Mouse (Mus musculus) Patski (cell line): ENCODE data around the gene Pmm2. TPM values are rescaled to one million over a fixed set of nuclear protein-coding genes. Genes with fewer than 3 reads are reported as not detected.

Experiments used
- ATAC-seq: fragments of 100-300 bp; one replicate; pipeline ENCODE4 v1.8.0; 2021
- CTCF ChIA-PET: fragments of 350-600 bp; sonication (Branson Sonifier 250); formaldehyde crosslinking; loops from one replicate; lab custom pipeline; 2022; ENCODE audit warnings: inconsistent platforms; lab: Charles Lee
- POLR2A ChIA-PET: fragments of 350-600 bp; sonication (Branson Sonifier 250); formaldehyde crosslinking; loops from one replicate; lab custom pipeline; 2022; ENCODE audit warnings: antibody characterized with exemption, inconsistent platforms; lab: Charles Lee
- DNase-seq: peaks from one replicate; pipeline ENCODE4 v3.0.0-alpha.2; 2011; ENCODE audit warnings: low read depth, low spot score
- H3K27me3 ChIP-seq: fragments of 371-371 bp; one replicate; pipeline ENCODE4 v1.5.1; 2021
- CTCF ChIP-seq: fragments of 100-300 bp; IDR thresholded peaks from one replicate; pipeline ENCODE4 v1.5.1; 2021
- in situ Hi-C: fragments of 300-500 bp; cut with MboI; formaldehyde crosslinking; loops from 3 replicates; pipeline ENCODE4 v1.11.1; 2018; ENCODE audit warnings: low pct_unique_long_range_greater_than_20kb, mixed read lengths
- polyA plus RNA-seq: library from polyadenylated mRNA; unstranded; gene quantifications from one replicate; pipeline ENCODE4 v1.2.3, GENCODE M21; 2021

Pmm2 gene
- polyA plus RNA-seq, 1 experiment from 2014 or later = 48.5 TPM

- DNase-seq = no peak
- ChIA-PET CTCF (interaction anchor here (0.8 to 1.5 kb wide), 2 partner anchors 11 to 15 kb away, joined by 3 read pairs; no protein-coding TSS in a partner anchor), POLR2A (no interaction called here)
- H3K27me3 ChIP-seq = no peaks in the 10 kb centered on the region
- in situ Hi-C loops = no loop called here
- no peak for ATAC-seq
- TF ChIP-seq CTCF = no peak
These were observed 18.1 kb downstream of the Pmm2 start for GRCm38 (mm10) chr16:8655599-8655998.

- H3K27me3 ChIP-seq = no peaks in the 10 kb centered on the region
- TF ChIP-seq CTCF = no peak
- DNase-seq = no peak
- ATAC-seq = no peak
- in situ Hi-C loops = no loop called here
- ChIA-PET POLR2A (no interaction called here), CTCF (interaction anchor here (1.5 kb wide), 1 partner anchor 15 kb away, joined by 3 read pairs; no protein-coding TSS in a partner anchor)
These were observed 18.8 kb downstream of the Pmm2 start for GRCm38 (mm10) chr16:8656256-8656655.

GRCm38 (mm10) chr16:8658349-8658748 lies 20.9 kb downstream of the Pmm2 start:
- no peaks in the 10 kb centered on the region for H3K27me3 ChIP-seq
- CTCF ChIA-PET = no interaction called here
- no peak for DNase-seq
- in situ Hi-C loops = no loop called here
- no peak for ATAC-seq
- POLR2A ChIA-PET = interaction anchor here (1.2 to 1.7 kb wide), 2 partner anchors 10 to 14 kb away, joined by 4 to 8 read pairs; partner anchors contain the start of gene Carhsp1
- no peak for TF ChIP-seq CTCF

GRCm38 (mm10) chr16:8658764-8659163 lies 21.3 kb downstream of the Pmm2 start:
- DNase-seq = no peak
- in situ Hi-C loops = no loop called here
- H3K27me3 ChIP-seq = no peaks in the 10 kb centered on the region
- CTCF ChIA-PET = interaction anchor here (1.2 to 1.5 kb wide), 2 partner anchors 13 to 18 kb away, joined by 3 read pairs; no protein-coding TSS in a partner anchor
- POLR2A ChIA-PET = interaction anchor here (1.7 kb wide), 1 partner anchor 9 kb away, joined by 8 read pairs; no protein-coding TSS in a partner anchor
- no peak for ATAC-seq
- no peak for TF ChIP-seq CTCF

- POLR2A ChIA-PET = no interaction called here
- no peak for DNase-seq
- no peak for ATAC-seq
- CTCF ChIA-PET = interaction anchor here (3.0 kb wide), 1 partner anchor 20 kb away, joined by 8 read pairs; no protein-coding TSS in a partner anchor
- in situ Hi-C loops = no loop called here
- H3K27me3 ChIP-seq = no peaks in the 10 kb centered on the region
- TF ChIP-seq CTCF = no peak
These were observed 25.5 kb downstream of the Pmm2 start for GRCm38 (mm10) chr16:8663022-8663421.

- ATAC-seq = no peak
- in situ Hi-C loops = no loop called here
- ChIA-PET CTCF (interaction anchor here (3.0 kb wide), 1 partner anchor 21 kb away, joined by 8 read pairs; no protein-coding TSS in a partner anchor), POLR2A (no interaction called here)
- no peak for TF ChIP-seq CTCF
- no peaks in the 10 kb centered on the region for H3K27me3 ChIP-seq
- DNase-seq = no peak
These were observed 26.4 kb downstream of the Pmm2 start for GRCm38 (mm10) chr16:8663606-8664539.

GRCm38 (mm10) chr16:8665367-8665766 lies 27.9 kb downstream of the Pmm2 start:
- ChIA-PET POLR2A (no interaction called here), CTCF (interaction anchor here (1.6 kb wide), 1 partner anchor 11 kb away, joined by 3 read pairs; no protein-coding TSS in a partner anchor)
- DNase-seq = no peak
- no peak for TF ChIP-seq CTCF
- in situ Hi-C loops = no loop called here
- no peaks in the 10 kb centered on the region for H3K27me3 ChIP-seq
- ATAC-seq = no peak

GRCm38 (mm10) chr16:8666452-8666851 lies 29.0 kb downstream of the Pmm2 start:
- in situ Hi-C loops = no loop called here
- ATAC-seq (peak; percentile 29), DNase-seq (no peak)
- no peaks in the 10 kb centered on the region for H3K27me3 ChIP-seq
- no peak for TF ChIP-seq CTCF
- CTCF ChIA-PET = interaction anchor here (0.9 to 1.6 kb wide), 4 partner anchors 10 to 172 kb away, joined by 3 to 6 read pairs (median 3); no protein-coding TSS in a partner anchor
- POLR2A ChIA-PET = no interaction called here

GRCm38 (mm10) chr16:8667261-8667660 lies 29.8 kb downstream of the Pmm2 start:
- ATAC-seq (no peak), DNase-seq (no peak)
- H3K27me3 ChIP-seq = no peaks in the 10 kb centered on the region
- ChIA-PET CTCF (interaction anchor here (0.9 to 1.1 kb wide), 3 partner anchors 9 to 173 kb away, joined by 3 to 6 read pairs (median 3); no protein-coding TSS in a partner anchor), POLR2A (interaction anchor here (1.4 kb wide), 1 partner anchor 9 kb away, joined by 8 read pairs; no protein-coding TSS in a partner anchor)
- in situ Hi-C loops = no loop called here
- TF ChIP-seq CTCF = no peak

GRCm38 (mm10) chr16:8667814-8668213 lies 30.3 kb downstream of the Pmm2 start:
- ChIA-PET POLR2A (interaction anchor here (1.4 kb wide), 1 partner anchor 9 kb away, joined by 8 read pairs; no protein-coding TSS in a partner anchor), CTCF (no interaction called here)
- DNase-seq = no peak
- ATAC-seq = no peak
- no peak for TF ChIP-seq CTCF
- in situ Hi-C loops = no loop called here
- H3K27me3 ChIP-seq = no peaks in the 10 kb centered on the region
